Mouse (Mus musculus) intestine, embryonic 15.5 days (tissue): Measurements from ENCODE around the gene Scfd2. TPM values are rescaled to one million over a fixed set of nuclear protein-coding genes. Genes with fewer than 3 reads are reported as not detected.

Experiments
- ATAC-seq: fragments of 200-750 bp; cut with Nextera tagmentation; 2 replicates; pipeline ENCODE4 v1.8.0; 2017; ENCODE audit warnings: moderate TSS enrichment, moderate library complexity
- H3K27ac ChIP-seq: fragments of 300-500 bp; sonication (generic); 2 replicates; pipeline ENCODE4 v1.5.1; 2015; ENCODE audit warnings: mild to moderate bottlenecking, inconsistent platforms
- H3K27me3 ChIP-seq: fragments of 300-500 bp; sonication (generic); replicated peaks from 2 replicates; pipeline ENCODE4 v1.6.1; 2015; ENCODE audit warnings: inconsistent platforms
- H3K36me3 ChIP-seq: fragments of 300-500 bp; sonication (generic); 2 replicates; pipeline ENCODE4 v1.6.1; 2015; ENCODE audit warnings: inconsistent platforms
- H3K4me1 ChIP-seq: fragments of 300-500 bp; sonication (generic); replicated peaks from 2 replicates; pipeline ENCODE4 v1.6.1; 2015; ENCODE audit warnings: inconsistent platforms
- H3K4me2 ChIP-seq: fragments of 300-500 bp; sonication (generic); replicated peaks from 2 replicates; pipeline ENCODE4 v1.6.1; 2015; ENCODE audit warnings: mild to moderate bottlenecking, inconsistent platforms
- H3K4me3 ChIP-seq: fragments of 300-500 bp; sonication (generic); replicated peaks from 2 replicates; pipeline ENCODE4 v1.5.1; 2015; ENCODE audit warnings: inconsistent platforms
- H3K9ac ChIP-seq: fragments of 300-500 bp; sonication (generic); 2 replicates; pipeline ENCODE4 v1.6.1; 2015; ENCODE audit warnings: inconsistent platforms
- H3K9me3 ChIP-seq: fragments of 300-500 bp; sonication (generic); 2 replicates; pipeline ENCODE4 v1.6.1; 2016; ENCODE audit warnings: inconsistent platforms
- WGBS: fragments of 180-500 bp; shearing (Covaris S2); methylation state at CpG from one replicate; pipeline ENCODE4 v1.1.7; 2015; 5-methylcytosine and 5-hydroxymethylcytosine counted together
- polyA plus RNA-seq: library from polyadenylated mRNA; unstranded; fragments of >200 nt; fragmentation: Nextera tagmentation; extraction: Ambion mirVana; gene quantifications from 2 replicates; pipeline ENCODE4 v1.2.1, GENCODE M21; 2015

Scfd2 gene
- polyA plus RNA-seq, 1 experiment from 2014 or later, result 17.2 TPM

DNA sequence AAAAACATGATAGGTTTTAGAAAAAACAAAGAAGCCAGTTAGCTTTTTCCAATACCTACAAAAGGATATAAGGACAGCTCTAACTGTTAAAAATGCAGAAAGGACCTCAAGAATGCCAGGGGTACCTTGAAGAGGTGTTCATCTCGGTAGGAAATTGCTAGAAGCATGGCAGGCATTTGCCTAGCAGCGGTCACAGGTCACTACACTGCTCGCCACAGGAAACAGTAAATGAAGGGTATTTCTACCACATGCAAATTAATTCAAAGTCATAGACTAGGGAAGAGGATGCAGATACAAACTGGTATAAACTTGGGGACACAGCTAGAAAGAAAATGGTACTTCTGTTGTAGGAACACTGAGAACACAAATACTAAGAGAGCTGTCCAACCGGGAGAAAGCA lies 180.7 kb downstream of the Scfd2 start:
- Histone ChIP-seq H3K9me3 (no peaks in the 10 kb centered on the region), H3K4me2 (no peak overlapping the region), H3K36me3 (no peaks in the 10 kb centered on the region), H3K4me1 (no peaks in the 10 kb centered on the region), H3K9ac (no peak overlapping the region), H3K4me3 (no peak overlapping the region), H3K27ac (no peak overlapping the region), H3K27me3 (no peaks in the 10 kb centered on the region)
- no peak for ATAC-seq
- WGBS, result 76% methylated on average over 4 of the region's 4 CpGs

DNA sequence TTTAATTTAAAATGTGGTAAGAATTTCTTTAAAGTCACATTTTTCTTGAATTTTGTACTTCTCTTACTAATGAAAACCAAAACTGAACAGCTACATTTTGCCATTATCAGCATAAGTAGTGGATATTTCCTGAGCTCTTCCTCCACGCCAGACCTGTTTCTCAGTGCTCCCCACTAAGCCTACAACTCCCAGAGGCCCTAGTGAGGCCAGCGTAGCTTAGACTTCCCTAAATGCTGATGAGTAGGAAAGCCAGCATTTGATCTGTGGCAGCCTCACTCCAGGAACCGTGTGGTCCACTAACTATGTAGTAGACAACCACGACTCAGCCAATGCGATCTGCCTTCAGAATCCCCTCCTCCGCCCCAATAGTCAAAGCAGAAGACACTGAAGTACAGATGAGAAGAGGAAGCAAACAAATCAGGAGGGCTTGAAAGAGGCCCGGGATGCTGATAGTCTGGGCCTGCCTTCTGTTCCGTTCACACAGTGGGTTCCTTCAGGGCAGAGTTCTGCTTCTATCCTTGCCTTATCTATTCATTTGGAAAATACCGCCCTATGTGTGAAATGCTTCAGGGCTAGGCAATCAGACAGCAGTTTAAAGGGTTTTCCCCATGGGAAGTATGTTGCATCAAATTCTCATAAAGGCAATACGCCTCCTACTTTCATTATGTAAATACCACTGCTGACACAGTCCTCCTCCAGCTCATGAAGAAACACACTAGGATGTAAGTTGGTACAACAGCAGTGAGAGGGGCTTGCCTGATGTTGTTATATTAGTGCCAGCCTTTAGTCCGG lies 183.3 kb downstream of the Scfd2 start:
- no peak overlapping the region for H3K4me3 ChIP-seq
- no peaks in the 10 kb centered on the region for H3K4me1 ChIP-seq
- no peaks in the 10 kb centered on the region for H3K36me3 ChIP-seq
- no peaks in the 10 kb centered on the region for H3K27me3 ChIP-seq
- H3K4me2 ChIP-seq, result no peak overlapping the region
- ATAC-seq, result no peak
- no peak overlapping the region for H3K9ac ChIP-seq
- H3K9me3 ChIP-seq, result no peaks in the 10 kb centered on the region
- WGBS, result 73% methylated on average over 11 of the region's 11 CpGs
- no peak overlapping the region for H3K27ac ChIP-seq

GRCm38 (mm10) chr5:74343045-74343444 lies 188.5 kb downstream of the Scfd2 start:
- Histone ChIP-seq H3K9me3 (no peaks in the 10 kb centered on the region), H3K4me2 (no peak overlapping the region), H3K4me3 (no peak overlapping the region), H3K4me1 (no peaks in the 10 kb centered on the region), H3K36me3 (no peaks in the 10 kb centered on the region), H3K27me3 (no peaks in the 10 kb centered on the region), H3K27ac (no peak overlapping the region), H3K9ac (no peak overlapping the region)
- no peak for ATAC-seq
- WGBS, result 44% methylated on average over 2 of the region's 2 CpGs

DNA sequence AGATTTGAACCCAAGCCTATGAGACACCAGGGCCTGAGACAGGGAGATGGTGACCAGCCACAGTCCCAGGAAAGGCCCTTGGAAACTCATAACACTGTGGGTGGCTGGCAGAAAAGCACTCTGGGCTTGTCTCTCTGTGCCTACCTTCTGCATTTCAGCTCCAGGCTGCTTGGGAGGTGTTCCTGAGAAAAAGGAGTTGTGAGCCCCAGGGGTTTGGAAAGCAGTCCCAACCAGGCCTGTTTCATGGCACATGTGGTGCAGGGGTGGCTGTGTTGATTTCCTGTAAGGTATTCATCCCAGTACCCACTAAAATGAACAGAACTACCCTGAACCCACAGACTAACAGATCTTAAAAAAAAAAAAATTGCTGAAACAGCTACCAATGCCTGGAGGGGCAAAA lies 189.0 kb downstream of the Scfd2 start:
- no peak overlapping the region for H3K4me2 ChIP-seq
- no peaks in the 10 kb centered on the region for H3K27me3 ChIP-seq
- H3K4me3 ChIP-seq, result no peak overlapping the region
- no peaks in the 10 kb centered on the region for H3K36me3 ChIP-seq
- H3K4me1 ChIP-seq, result no peaks in the 10 kb centered on the region
- no peak overlapping the region for H3K27ac ChIP-seq
- H3K9ac ChIP-seq, result no peak overlapping the region
- no peak for ATAC-seq
- no peaks in the 10 kb centered on the region for H3K9me3 ChIP-seq

GRCm38 (mm10) chr5:74337491-74337890 lies 194.1 kb downstream of the Scfd2 start:
- ATAC-seq, result no peak
- no peaks in the 10 kb centered on the region for H3K27me3 ChIP-seq
- H3K9me3 ChIP-seq, result no peaks in the 10 kb centered on the region
- no peaks in the 10 kb centered on the region for H3K4me1 ChIP-seq
- H3K4me2 ChIP-seq, result no peak overlapping the region
- no peak overlapping the region for H3K9ac ChIP-seq
- H3K27ac ChIP-seq, result no peak overlapping the region
- WGBS, result 91% methylated on average over 3 of the region's 3 CpGs
- no peaks in the 10 kb centered on the region for H3K36me3 ChIP-seq
- no peak overlapping the region for H3K4me3 ChIP-seq

DNA sequence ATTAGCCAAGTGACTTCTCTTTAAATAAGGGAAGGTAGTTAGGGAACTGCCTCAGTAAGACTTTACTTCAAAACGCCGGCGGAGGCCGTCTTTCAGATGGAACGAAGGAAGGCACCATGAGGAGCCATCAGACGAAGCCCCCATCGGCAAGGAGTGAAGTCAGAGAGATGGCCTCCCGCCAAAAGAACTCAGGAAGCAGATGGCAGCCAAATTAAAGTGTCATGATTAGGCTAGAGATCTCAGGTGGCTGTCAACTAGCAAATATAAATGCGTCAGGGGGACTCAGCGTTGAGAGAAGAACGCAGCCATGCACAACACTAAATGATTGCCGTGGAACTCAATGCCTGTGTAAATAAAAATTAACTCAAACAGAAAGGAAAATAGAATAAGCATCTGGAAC lies 194.8 kb downstream of the Scfd2 start:
- H3K4me2 ChIP-seq, result no peak overlapping the region
- no peak overlapping the region for H3K4me3 ChIP-seq
- no peaks in the 10 kb centered on the region for H3K27me3 ChIP-seq
- H3K36me3 ChIP-seq, result no peaks in the 10 kb centered on the region
- ATAC-seq, result no peak
- whole genome bisulfite sequencing, result 72% methylated on average over 12 of the region's 12 CpGs
- no peaks in the 10 kb centered on the region for H3K9me3 ChIP-seq
- no peaks in the 10 kb centered on the region for H3K4me1 ChIP-seq
- H3K27ac ChIP-seq, result no peak overlapping the region
- no peak overlapping the region for H3K9ac ChIP-seq

GRCm38 (mm10) chr5:74333258-74333657 lies 198.3 kb downstream of the Scfd2 start:
- 63% methylated on average over 3 of the region's 3 CpGs for WGBS
- no peak overlapping the region for H3K9ac ChIP-seq
- no peaks in the 10 kb centered on the region for H3K36me3 ChIP-seq

GRCm38 (mm10) chr5:74326228-74326627 lies 205.3 kb downstream of the Scfd2 start:
- no peak overlapping the region for H3K4me2 ChIP-seq
- no peak overlapping the region for H3K27ac ChIP-seq
- H3K36me3 ChIP-seq, result no peaks in the 10 kb centered on the region
- H3K9me3 ChIP-seq, result no peaks in the 10 kb centered on the region
- no peak overlapping the region for H3K4me3 ChIP-seq
- no peak for ATAC-seq
- H3K27me3 ChIP-seq, result no peaks in the 10 kb centered on the region
- no peak overlapping the region for H3K9ac ChIP-seq
- WGBS, result 65% methylated on average over 6 of the region's 6 CpGs
- H3K4me1 ChIP-seq, result no peaks in the 10 kb centered on the region; the same call in 1 of the 2 replicates

More at GRCm38 (mm10) chr5:74333258-74333657, 198.3 kb downstream of the Scfd2 start:
- Histone ChIP-seq H3K4me2 (no peak overlapping the region), H3K9me3 (no peaks in the 10 kb centered on the region), H3K27ac (no peak overlapping the region), H3K4me1 (no peaks in the 10 kb centered on the region; the same call in 1 of the 2 replicates), H3K4me3 (no peak overlapping the region), H3K27me3 (no peaks in the 10 kb centered on the region)
- ATAC-seq, result no peak

DNA sequence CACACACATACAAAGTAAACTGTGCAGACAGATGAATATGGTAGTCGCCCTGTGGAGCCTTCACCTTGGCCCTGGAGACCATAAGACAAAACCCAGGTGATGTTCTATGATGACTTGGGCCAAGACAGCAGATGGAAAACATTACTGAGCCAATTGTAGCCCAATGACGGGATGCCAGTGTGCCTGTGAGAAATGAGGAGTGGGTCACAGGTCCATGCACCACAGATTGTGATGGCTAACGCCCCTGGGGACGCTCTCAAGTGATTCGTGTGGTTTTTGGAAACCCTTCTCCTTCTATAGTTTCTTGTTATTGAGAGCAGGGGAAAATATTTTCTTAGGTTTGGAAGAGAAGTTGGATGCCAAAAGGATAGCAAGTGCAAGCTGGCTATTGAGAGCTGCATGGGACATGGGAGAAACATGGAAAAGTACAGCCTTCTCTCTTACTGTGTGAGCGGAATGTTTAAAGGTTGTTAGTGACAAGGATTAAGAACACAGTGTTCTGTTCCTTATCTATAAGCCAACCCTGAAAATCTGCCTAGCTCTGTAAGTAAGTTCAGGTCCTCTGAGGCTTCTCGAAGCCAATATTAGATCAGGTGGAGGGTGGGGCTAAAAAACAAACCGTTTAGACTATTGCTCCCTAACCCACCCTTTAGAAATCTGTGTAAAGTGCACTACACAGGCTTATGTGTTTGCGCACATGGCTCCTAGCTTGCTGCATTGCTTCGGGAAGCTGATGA lies 210.4 kb downstream of the Scfd2 start:
- H3K9me3 ChIP-seq, result no peaks in the 10 kb centered on the region
- H3K27ac ChIP-seq, result no peak overlapping the region
- ATAC-seq, result no peak
- no peak overlapping the region for H3K9ac ChIP-seq
- WGBS, result 77% methylated on average over 10 of the region's 10 CpGs
- H3K27me3 ChIP-seq, result no peaks in the 10 kb centered on the region
- no peaks in the 10 kb centered on the region for H3K36me3 ChIP-seq
- no peak overlapping the region for H3K4me3 ChIP-seq
- no peak overlapping the region for H3K4me2 ChIP-seq
- no peaks in the 10 kb centered on the region for H3K4me1 ChIP-seq

DNA sequence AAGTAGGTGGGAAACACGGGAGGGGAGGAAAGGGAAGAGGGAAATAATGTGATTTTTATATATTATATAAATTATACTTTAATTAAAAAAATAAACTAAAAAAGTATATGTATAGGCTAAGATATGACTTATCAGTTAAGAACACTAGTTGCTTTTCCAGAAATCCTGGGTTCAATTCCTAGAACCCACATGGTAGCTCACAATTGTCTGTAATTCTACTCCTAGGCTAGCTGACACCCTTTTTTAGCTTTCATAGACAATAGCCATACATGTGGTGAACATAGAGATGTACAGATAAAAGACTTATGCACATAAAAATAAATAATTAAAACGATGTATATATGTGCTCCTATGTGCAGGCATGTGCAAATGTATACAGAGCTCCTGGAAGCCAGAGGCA lies 212.0 kb downstream of the Scfd2 start:
- WGBS, result 70% methylated on average over 2 of the region's 2 CpGs
- H3K4me2 ChIP-seq, result no peak overlapping the region
- no peak overlapping the region for H3K27ac ChIP-seq
- H3K4me1 ChIP-seq, result no peaks in the 10 kb centered on the region
- H3K9ac ChIP-seq, result no peak overlapping the region
- no peak for ATAC-seq
- no peaks in the 10 kb centered on the region for H3K9me3 ChIP-seq
- no peaks in the 10 kb centered on the region for H3K27me3 ChIP-seq
- no peak overlapping the region for H3K4me3 ChIP-seq
- H3K36me3 ChIP-seq, result no peaks in the 10 kb centered on the region

GRCm38 (mm10) chr5:74317174-74317573 lies 214.4 kb downstream of the Scfd2 start:
- no peak overlapping the region for H3K27ac ChIP-seq
- no peak overlapping the region for H3K4me2 ChIP-seq
- H3K4me1 ChIP-seq, result no peaks in the 10 kb centered on the region
- no peaks in the 10 kb centered on the region for H3K9me3 ChIP-seq
- H3K27me3 ChIP-seq, result no peaks in the 10 kb centered on the region; the same call in 1 of the 2 replicates
- H3K9ac ChIP-seq, result no peak overlapping the region
- no peak for ATAC-seq
- 91% methylated on average over 3 of the region's 3 CpGs for WGBS
- H3K4me3 ChIP-seq, result no peak overlapping the region
- no peaks in the 10 kb centered on the region for H3K36me3 ChIP-seq

DNA sequence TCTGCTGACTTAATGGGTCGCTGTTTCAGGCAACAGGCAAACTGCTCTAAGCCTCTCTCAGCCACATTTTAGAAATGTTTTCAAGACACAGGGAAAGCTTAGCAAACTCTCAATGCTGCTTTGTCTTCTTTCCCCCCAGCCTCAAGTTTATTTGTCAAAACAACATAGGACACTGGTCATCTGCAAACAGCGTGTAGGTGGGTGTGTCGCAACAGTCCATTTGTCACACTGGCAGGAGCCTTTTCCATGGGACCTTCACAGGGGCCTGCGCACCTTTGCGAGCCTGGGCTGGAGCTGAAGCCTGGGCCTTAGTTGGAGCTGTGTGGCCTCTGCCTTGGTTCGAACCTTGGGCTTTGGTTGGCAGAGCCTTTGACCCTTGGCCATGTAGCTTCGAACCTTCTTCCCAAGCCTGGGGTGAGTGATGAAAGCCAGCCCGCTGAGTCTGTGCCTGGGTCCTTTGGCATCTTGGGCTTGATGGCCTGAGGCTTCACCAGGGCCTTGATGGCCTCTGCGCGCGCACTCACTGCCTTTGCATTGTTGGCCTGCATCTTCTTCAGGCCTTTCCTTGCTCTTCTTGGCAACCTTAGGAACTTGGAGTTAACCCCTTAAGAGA lies 215.1 kb downstream of the Scfd2 start:
- 87% methylated on average over 11 of the region's 11 CpGs for WGBS
- Histone ChIP-seq H3K36me3 (no peaks in the 10 kb centered on the region), H3K9ac (no peak overlapping the region), H3K27me3 (no peaks in the 10 kb centered on the region; the same call in 1 of the 2 replicates), H3K4me2 (no peak overlapping the region), H3K4me3 (no peak overlapping the region), H3K27ac (no peak overlapping the region), H3K9me3 (no peaks in the 10 kb centered on the region), H3K4me1 (no peaks in the 10 kb centered on the region)
- no peak for ATAC-seq
